Mouse (Mus musculus) layer of hippocampus, adult 9-11 months (tissue): ENCODE measurements around the gene Efcab7.

Source experiments
- DNase-seq: peaks from one replicate; pipeline ENCODE4 v3.0.0; 2022

Efcab7 gene

DNA sequence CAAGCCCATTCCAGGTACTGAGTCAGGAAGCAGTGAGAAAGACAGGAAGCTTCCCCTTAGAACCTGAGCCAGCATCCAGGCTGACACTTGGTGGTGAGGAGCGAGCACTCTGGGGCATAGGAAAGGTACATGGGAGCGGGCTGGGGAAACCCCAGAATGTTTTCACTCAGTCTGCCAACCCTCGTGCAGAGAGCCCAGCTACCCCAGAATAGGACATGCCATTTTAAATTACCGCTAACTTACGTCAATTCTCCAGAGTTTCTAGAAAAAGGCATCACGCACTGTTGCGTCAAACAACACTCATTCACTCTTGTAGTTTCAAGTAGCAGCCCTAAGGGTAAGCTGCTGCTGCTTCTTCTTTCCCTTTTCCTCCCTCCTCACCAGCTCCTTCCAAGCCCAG is 116.0 kb downstream of the Efcab7 start:
- no peak for DNase-seq

DNA sequence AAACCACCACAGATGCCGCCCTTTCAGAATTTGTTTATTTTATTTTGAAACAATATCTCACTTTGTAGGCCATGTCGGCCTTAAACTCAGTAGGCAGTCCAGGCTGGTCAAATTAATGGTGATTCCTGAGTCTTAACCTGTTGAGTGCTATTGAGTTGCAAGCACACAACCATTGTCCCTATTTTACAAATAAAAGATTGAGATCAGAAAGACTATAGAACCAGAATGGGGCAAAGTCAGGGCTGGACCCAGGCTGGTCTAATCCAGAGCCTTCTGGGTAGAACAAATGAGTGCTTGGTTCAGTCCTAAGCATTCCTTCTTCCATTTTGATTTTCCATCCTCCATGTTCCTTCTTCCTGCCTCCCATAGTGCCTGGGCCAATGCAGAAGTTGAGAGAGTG is 117.5 kb downstream of the Efcab7 start:
- DNase-seq = no peak

GRCm38 (mm10) chr4:99947192-99947591 is 118.2 kb downstream of the Efcab7 start:
- no peak for DNase-seq

- DNase-seq = no peak
Measured at GRCm38 (mm10) chr4:99947896-99948295, 118.9 kb downstream of the Efcab7 start.

DNA sequence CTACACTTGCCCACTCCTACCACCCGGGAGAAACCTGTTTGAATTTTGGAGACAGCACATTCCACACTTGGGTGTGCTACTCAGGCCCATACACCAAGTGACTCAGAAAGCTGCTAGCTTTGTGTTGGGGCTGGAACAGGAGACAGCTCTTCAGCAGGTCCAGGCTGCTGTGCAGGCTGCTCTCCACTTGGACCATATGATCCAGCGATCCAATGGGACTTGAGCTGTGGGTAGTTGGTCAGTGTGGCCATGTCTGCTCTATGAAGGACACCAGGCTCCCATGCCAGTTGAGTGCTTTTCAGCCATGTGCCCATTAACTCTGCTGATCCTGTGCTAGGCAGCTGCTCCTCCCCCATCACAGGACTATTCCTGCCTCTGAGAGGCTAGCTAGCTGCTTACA is 124.9 kb downstream of the Efcab7 start:
- DNase-seq = no peak

DNA sequence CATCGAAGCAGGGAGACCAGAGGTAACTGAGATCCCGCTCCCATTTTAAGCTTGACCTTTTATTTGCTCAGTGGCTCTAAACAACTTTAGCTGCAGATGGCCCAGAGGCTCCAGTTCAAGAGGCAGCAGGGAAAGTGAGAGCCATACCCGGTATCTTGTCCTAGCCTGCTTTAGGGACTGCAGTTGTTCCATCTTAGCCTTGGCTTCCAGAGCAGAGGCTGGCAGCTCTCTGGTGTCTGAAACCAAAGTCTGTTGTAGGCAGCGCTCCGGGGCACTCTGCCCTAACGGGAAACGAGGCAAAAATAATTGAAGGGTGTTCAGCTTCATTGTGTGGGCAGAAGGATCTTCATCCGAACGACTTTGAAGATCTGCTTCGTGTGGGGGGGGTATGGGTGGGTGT is 126.4 kb downstream of the Efcab7 start:
- no peak for DNase-seq

- no peak for DNase-seq
Measured at GRCm38 (mm10) chr4:99957186-99957585, 128.2 kb downstream of the Efcab7 start.

DNA sequence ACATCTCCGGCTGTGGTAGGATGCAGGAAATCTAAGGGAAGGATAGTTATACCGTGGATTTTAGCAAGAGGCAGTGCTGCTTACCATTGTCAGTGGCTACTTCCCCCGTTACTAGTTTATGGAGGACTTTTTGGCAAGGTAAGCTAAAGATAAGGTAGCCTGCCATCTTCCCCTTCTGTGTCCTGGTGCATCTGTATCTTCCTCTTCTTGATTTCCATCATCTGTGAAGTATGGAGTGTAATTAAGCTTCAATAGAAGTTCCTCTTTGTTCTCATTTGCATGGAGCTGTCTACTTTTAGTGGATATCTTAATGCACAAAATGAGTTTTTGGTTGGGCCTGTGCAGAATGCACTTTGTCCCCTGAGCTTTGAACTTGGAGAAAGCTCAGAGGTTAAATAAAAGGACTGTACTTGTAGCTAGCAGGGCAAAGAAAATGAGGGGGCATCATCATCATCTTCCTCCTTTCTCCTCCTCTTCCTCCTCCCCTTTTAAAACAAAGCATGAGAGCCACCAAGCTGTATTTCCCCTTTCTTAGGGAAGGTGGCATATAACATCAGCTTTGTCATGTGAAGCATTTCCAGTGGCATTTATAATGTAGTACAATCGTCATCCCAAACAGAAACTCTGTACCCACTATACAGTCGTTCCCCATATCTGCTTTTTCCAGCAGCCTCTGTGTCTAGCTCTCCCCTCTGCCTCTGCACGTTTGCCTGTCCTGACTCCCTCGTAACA is 129.3 kb downstream of the Efcab7 start:
- DNase-seq = no peak

- DNase-seq = no peak
Measured at GRCm38 (mm10) chr4:99959308-99959707, 130.3 kb downstream of the Efcab7 start.
